Mouse (Mus musculus) liver, postnatal 0 days (tissue): ENCODE results near the gene Tprg. TPM values are rescaled to one million over a fixed set of nuclear protein-coding genes. Genes with fewer than 3 reads are reported as not detected.

Experiments used
- ATAC-seq: fragments of 200-750 bp; cut with Nextera tagmentation; 2 replicates; pipeline ENCODE4 v1.8.0; 2017; ENCODE audit warnings: mild to moderate bottlenecking, moderate library complexity
- DNase-seq: peaks from one replicate; pipeline ENCODE4 v3.0.0-alpha.2; 2016
- H3K27ac ChIP-seq: fragments of 300-500 bp; sonication (generic); 2 replicates; pipeline ENCODE4 v1.5.1; 2014; ENCODE audit warnings: antibody characterized with exemption, moderate library complexity, mild to moderate bottlenecking, low read depth
- H3K27me3 ChIP-seq: fragments of 300-500 bp; sonication (generic); 2 replicates; pipeline ENCODE4 v1.6.1; 2014; ENCODE audit warnings: low read length, control low read depth, mixed read lengths; ENCODE audit not compliant: insufficient read depth
- H3K36me3 ChIP-seq: fragments of 300-500 bp; sonication (generic); replicated peaks from 2 replicates; pipeline ENCODE4 v1.6.1; 2014; ENCODE audit warnings: mild to moderate bottlenecking, control low read depth, low read length, moderate library complexity, mixed read lengths; ENCODE audit not compliant: insufficient read depth
- H3K4me1 ChIP-seq: fragments of 300-500 bp; sonication (generic); 2 replicates; pipeline ENCODE4 v1.6.1; 2014; ENCODE audit warnings: antibody characterized with exemption, mild to moderate bottlenecking, control low read depth; ENCODE audit not compliant: insufficient read depth
- H3K4me2 ChIP-seq: fragments of 300-500 bp; sonication (generic); 2 replicates; pipeline ENCODE4 v1.6.1; 2014; ENCODE audit warnings: low read depth, mild to moderate bottlenecking, low read length, moderate library complexity, mixed read lengths
- H3K4me3 ChIP-seq: fragments of 300-500 bp; sonication (generic); 2 replicates; pipeline ENCODE4 v1.5.1; 2014; ENCODE audit warnings: low read depth, low read length
- H3K9ac ChIP-seq: fragments of 300-500 bp; sonication (generic); replicated peaks from 2 replicates; pipeline ENCODE4 v1.6.1; 2014; ENCODE audit warnings: mild to moderate bottlenecking, moderate library complexity
- H3K9me3 ChIP-seq: fragments of 300-500 bp; sonication (generic); 2 replicates; pipeline ENCODE4 v1.6.1; 2016; ENCODE audit warnings: mild to moderate bottlenecking, control low read depth, low read length, mixed read lengths
- CTCF ChIP-seq: sonication (generic); IDR thresholded peaks from 2 replicates; pipeline ENCODE4 v1.5.1; 2016; ENCODE audit warnings: antibody characterized with exemption, low read depth
- EP300 ChIP-seq: IDR thresholded peaks from 2 replicates; pipeline ENCODE4 v1.6.1; 2016; ENCODE audit warnings: antibody characterized with exemption, low read depth, mild to moderate bottlenecking
- WGBS: fragments of 180-500 bp; shearing (Covaris S2); extraction: QIAGEN DNeasy Blood & Tissue Kit; methylation state at CpG from one replicate; pipeline ENCODE4 v1.1.7; 2014; ENCODE audit not compliant: insufficient replicate concordance; 5-methylcytosine and 5-hydroxymethylcytosine counted together
- polyA plus RNA-seq: library from polyadenylated mRNA; unstranded; fragments of >200 nt; fragmentation: Nextera tagmentation; extraction: Ambion mirVana; gene quantifications from 2 replicates; pipeline ENCODE4 v1.2.1, GENCODE M21; 2015

Gene Tprg
- polyA plus RNA-seq, 1 experiment from 2014 or later, result not detected

DNA sequence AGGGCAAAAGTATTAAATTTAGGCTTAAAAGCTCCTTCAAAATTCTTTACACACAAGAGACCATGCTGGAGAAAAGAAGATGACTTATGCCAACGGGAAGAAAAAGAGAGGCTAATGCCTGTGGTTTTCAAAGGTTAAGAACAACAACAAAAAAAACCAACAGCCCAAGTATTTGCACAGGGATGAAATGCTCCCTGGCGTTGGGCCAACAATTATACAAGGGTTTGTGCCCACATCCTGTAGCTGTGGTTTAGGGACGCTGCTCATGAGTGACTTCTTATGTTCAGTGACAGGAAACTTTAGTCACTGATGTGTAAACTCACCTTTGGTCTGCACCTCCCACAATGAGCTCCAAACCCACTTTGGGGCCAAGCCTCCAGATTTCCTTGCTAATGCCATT, 139.6 kb downstream of the Tprg start:
- Histone ChIP-seq H3K27ac (peak overlapping the region; percentile 61), H3K9ac (no peak overlapping the region), H3K9me3 (no peaks in the 10 kb centered on the region), H3K4me1 (peaks cover 2% of the 10 kb centered on the region; the same call in 1 of the 2 replicates), H3K4me3 (no peak overlapping the region), H3K27me3 (no peaks in the 10 kb centered on the region), H3K36me3 (no peaks in the 10 kb centered on the region), H3K4me2 (peak overlapping the region; percentile 11; the same call in 1 of the 2 replicates)
- DNase-seq (peak; percentile 61), ATAC-seq (peak; percentile 23; the same call in 1 of the 2 replicates)
- no peak for TF ChIP-seq EP300
- TF ChIP-seq CTCF, result no peak
- WGBS, result 17% methylated on average over 3 of the region's 3 CpGs

DNA sequence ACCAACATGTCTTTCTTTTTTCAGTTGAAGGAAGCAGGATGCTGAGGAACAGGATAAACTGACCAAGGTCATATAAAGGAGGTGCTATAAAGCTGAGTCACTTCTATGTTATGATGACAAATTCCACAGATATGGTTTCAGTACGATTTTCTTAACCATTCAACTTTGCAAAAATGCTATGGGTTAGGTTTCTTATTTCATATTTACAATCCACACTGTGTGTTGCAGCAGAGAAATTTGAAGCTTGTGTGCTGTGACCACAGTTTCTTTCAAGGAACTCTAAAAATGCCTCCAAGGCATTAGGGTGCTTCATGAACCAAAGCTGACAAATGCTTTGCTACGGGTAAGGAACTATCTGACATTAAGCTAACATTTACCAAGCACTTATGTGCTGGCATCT, 153.4 kb downstream of the Tprg start:
- ATAC-seq, result no peak
- H3K9me3 ChIP-seq, result no peaks in the 10 kb centered on the region
- no peak overlapping the region for H3K9ac ChIP-seq
- WGBS, result 57% methylated on average over 2 of the region's 2 CpGs
- H3K27ac ChIP-seq, result no peak overlapping the region
- H3K4me2 ChIP-seq, result no peak overlapping the region
- H3K4me3 ChIP-seq, result no peak overlapping the region
- no peaks in the 10 kb centered on the region for H3K4me1 ChIP-seq
- DNase-seq, result no peak
- no peaks in the 10 kb centered on the region for H3K27me3 ChIP-seq
- no peak for TF ChIP-seq EP300
- no peaks in the 10 kb centered on the region for H3K36me3 ChIP-seq

DNA sequence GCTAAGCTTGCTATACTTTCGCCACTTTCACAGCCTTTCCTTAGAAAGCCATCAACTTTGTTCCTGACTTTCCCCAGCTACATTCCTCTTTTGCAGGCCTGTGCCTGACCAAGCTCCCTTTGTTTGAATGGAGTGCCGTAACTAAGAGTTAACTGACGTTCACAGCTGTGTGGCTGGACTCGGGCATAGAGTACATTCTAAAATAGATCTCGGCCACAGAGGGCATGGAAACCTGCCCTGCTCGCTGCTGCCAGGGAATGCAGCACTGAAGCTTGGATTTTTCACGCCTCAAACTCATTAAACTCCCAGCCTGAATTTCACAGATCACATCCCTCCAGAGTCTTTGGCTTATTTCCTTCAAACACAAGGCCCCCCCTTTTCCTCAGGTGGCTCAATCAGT, 159.0 kb downstream of the Tprg start:
- Histone ChIP-seq H3K9me3 (no peaks in the 10 kb centered on the region), H3K4me1 (no peaks in the 10 kb centered on the region), H3K9ac (no peak overlapping the region), H3K27ac (no peak overlapping the region), H3K4me2 (no peak overlapping the region), H3K27me3 (no peaks in the 10 kb centered on the region), H3K36me3 (no peaks in the 10 kb centered on the region), H3K4me3 (no peak overlapping the region)
- TF ChIP-seq EP300 (no peak), CTCF (no peak)
- ATAC-seq, result no peak
- 71% methylated on average over 7 of the region's 7 CpGs for WGBS
- no peak for DNase-seq

DNA sequence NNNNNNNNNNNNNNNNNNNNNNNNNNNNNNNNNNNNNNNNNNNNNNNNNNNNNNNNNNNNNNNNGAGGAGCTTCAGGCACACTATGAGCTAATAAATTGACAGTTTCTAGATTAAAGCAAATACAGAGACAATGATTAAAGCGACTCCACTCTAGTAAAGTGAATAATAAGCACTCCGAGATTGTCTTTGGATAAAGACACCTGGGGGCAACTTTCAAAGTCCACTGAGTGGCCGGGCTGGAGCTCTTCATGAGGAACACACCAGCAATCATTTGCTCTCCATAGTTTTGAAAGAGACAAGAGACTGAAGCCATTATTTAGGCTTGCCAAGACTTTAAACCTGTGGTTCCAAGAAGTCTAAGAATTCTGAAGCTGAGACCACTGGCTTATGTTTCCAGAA, 164.9 kb downstream of the Tprg start:
- H3K4me3 ChIP-seq, result no peak overlapping the region
- DNase-seq (no peak), ATAC-seq (no peak)
- TF ChIP-seq CTCF (no peak), EP300 (no peak)
- H3K9me3 ChIP-seq, result no peaks in the 10 kb centered on the region
- H3K4me1 ChIP-seq, result no peaks in the 10 kb centered on the region
- no peaks in the 10 kb centered on the region for H3K27me3 ChIP-seq
- 70% methylated on average over 3 of the region's 3 CpGs for WGBS
- H3K27ac ChIP-seq, result no peak overlapping the region
- H3K36me3 ChIP-seq, result no peaks in the 10 kb centered on the region
- H3K4me2 ChIP-seq, result no peak overlapping the region
- H3K9ac ChIP-seq, result no peak overlapping the region

DNA sequence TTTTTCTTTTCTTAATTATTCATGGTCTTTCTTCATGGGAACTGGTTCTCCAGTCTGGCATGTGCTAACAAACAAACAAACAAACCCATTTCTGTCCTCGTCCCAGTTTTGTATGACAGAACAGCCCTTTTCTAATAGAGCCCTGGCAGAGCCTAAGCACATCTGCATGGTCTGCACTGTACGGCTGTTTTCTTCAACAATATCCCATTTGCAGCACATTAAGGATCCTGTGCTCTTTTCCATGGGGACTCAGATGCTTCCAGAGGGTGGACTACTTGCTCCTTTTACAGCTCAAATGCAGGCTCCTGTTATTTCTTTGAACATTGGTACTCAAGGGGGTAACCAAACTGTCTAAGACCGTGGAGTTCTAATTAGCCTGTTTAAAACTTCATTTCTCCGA, 178.1 kb downstream of the Tprg start:
- WGBS, result 74% methylated on average over 4 of the region's 4 CpGs
- ATAC-seq (no peak), DNase-seq (no peak)
- no peaks in the 10 kb centered on the region for H3K27me3 ChIP-seq
- no peaks in the 10 kb centered on the region for H3K9me3 ChIP-seq
- no peak overlapping the region for H3K27ac ChIP-seq
- TF ChIP-seq CTCF (no peak), EP300 (no peak)
- no peaks in the 10 kb centered on the region for H3K4me1 ChIP-seq
- H3K4me2 ChIP-seq, result no peak overlapping the region
- no peak overlapping the region for H3K9ac ChIP-seq
- no peak overlapping the region for H3K4me3 ChIP-seq
- H3K36me3 ChIP-seq, result no peaks in the 10 kb centered on the region

DNA sequence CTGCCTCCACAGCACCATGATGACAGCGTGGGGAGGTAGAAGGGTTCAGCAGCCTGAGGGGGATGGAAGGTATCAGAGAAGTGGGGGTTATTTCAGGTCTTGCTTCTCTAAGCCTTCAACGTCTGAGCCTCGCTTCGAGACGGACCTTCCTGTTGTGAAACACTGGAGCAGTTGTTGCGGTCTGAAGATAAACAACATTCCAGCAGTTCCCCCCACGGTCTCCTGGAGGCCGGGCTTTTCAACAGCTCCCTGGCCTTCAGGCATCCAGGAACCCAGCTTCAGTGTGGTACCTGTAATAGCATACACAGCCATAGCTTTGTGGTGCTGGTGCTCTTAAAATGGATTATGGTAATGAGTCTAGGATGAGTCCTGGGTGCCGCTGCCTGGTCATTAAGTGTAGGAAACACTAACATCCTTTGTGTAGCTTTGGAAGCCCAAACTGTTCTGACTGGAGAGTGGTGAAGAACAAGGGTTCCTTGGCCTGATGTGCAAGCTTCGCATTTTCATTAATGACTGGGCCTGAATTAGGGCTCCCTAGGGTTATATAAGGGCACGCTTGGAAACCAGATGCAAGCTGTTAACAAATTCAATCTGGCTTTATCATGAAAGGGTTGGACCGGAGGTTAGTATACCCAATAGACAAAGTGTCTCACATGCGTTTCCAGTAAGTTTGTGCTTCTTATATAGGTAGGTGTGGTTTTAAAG, 179.0 kb downstream of the Tprg start:
- Histone ChIP-seq H3K27me3 (no peaks in the 10 kb centered on the region), H3K27ac (no peak overlapping the region), H3K4me1 (no peaks in the 10 kb centered on the region), H3K9ac (no peak overlapping the region), H3K9me3 (no peaks in the 10 kb centered on the region), H3K36me3 (no peaks in the 10 kb centered on the region), H3K4me2 (0 out of 2 replicates have a peak overlapping the region, but pooled peaks have one; percentile 18), H3K4me3 (no peak overlapping the region)
- 45% methylated on average over 13 of the region's 13 CpGs for WGBS
- ATAC-seq (no peak), DNase-seq (peak; percentile 14)
- TF ChIP-seq CTCF (no peak), EP300 (no peak)
